Mouse (Mus musculus): ENCODE data around the gene Tspan1. TPM values are rescaled to one million over a fixed set of nuclear protein-coding genes. Genes with fewer than 3 reads are reported as not detected.

The Tspan1 gene
- total and polyA plus RNA-seq, 3 experiments, result 0.03 to 0.08 TPM; not detected in 1

GRCm38 (mm10) chr4:116134990-116135389 is 32.4 kb downstream of the Tspan1 start:
- H3K4me1 ChIP-seq (ENCODE audit: control insufficient read depth in 1 of 2, insufficient read depth in 2 of 2, low read length in 2 of 2), result peaks cover 0 to 2% of the 10 kb centered on the region in 2 experiments; a peak in 1 of 4 replicates
- DNase-seq (ENCODE audit: low read depth, low spot score), result peak; percentile 65
- no peaks in the 10 kb centered on the region for H3K9me3 ChIP-seq (replicated peaks; ENCODE audit: insufficient read depth, low read length)

GRCm38 (mm10) chr4:116133126-116133525 is 34.3 kb downstream of the Tspan1 start:
- H3K27me3 ChIP-seq (ENCODE audit: control insufficient read depth in 1 of 2, insufficient read depth in 2 of 2, low read length in 2 of 2), result no peaks in the 10 kb centered on the region
- H3K27ac ChIP-seq (ENCODE audit: control insufficient read depth, low read depth, low read length), result no peak overlapping the region
- DNase-seq (ENCODE audit: low read depth, low spot score), result peak; percentile 23
- TF ChIP-seq E2F4 (IDR thresholded peaks at IDR 0.05; ENCODE audit: borderline replicate concordance, low read depth, low read length) (no peak), CTCF (IDR thresholded peaks at IDR 0.05 in 2 of 3, conservative IDR thresholded peaks at IDR 0.05 in 1 of 3; ENCODE audit: control insufficient read depth in 1 of 3, insufficient read depth in 1 of 3, low read depth in 2 of 3, low read length in 3 of 3, poor library complexity in 1 of 3, severe bottlenecking in 1 of 3) (no peak), CHD2 (IDR thresholded peaks at IDR 0.05; ENCODE audit: low read length) (no peak), HCFC1 (IDR thresholded peaks at IDR 0.05; ENCODE audit: low read depth, low read length) (no peak), ZKSCAN1 (IDR thresholded peaks at IDR 0.05; ENCODE audit: low read depth, low read length) (no peak), GATA1 (IDR thresholded peaks at IDR 0.05; ENCODE audit: low read depth, low read length) (no peak)
- peaks cover 0 to 2% of the 10 kb centered on the region in 2 experiments; a peak in 1 of 4 replicates for H3K4me1 ChIP-seq (ENCODE audit: control insufficient read depth in 1 of 2, insufficient read depth in 2 of 2, low read length in 2 of 2)
- no peaks in the 10 kb centered on the region for H3K79me2 ChIP-seq (ENCODE audit: control insufficient read depth, insufficient read depth, low read length, poor library complexity)
- H3K9ac ChIP-seq (ENCODE audit: control insufficient read depth, low read depth, low read length, poor library complexity, severe bottlenecking), result no peak overlapping the region; the same call in 1 of the 2 replicates
- no peaks in the 10 kb centered on the region for H3K9me3 ChIP-seq (replicated peaks; ENCODE audit: insufficient read depth, low read length)
- H3K36me3 ChIP-seq (ENCODE audit: control insufficient read depth in 1 of 2, insufficient read depth in 2 of 2, low read length in 2 of 2), result 0 out of 4 replicates have a peak, but pooled peaks cover 0 to 2% of the 10 kb centered on the region in 2 experiments
- H3K4me3 ChIP-seq (ENCODE audit: control insufficient read depth in 1 of 2, insufficient read depth in 1 of 2, low read depth in 2 of 2, low read length in 2 of 2), result no peak overlapping the region

More at GRCm38 (mm10) chr4:116134990-116135389, 32.4 kb downstream of the Tspan1 start:
- H3K9ac ChIP-seq (ENCODE audit: control insufficient read depth, low read depth, low read length, poor library complexity, severe bottlenecking), result no peak overlapping the region
- H3K4me3 ChIP-seq (ENCODE audit: control insufficient read depth in 1 of 2, insufficient read depth in 1 of 2, low read depth in 2 of 2, low read length in 2 of 2), result no peak overlapping the region
- H3K27ac ChIP-seq (ENCODE audit: control insufficient read depth, low read depth, low read length), result no peak overlapping the region
- TF ChIP-seq GATA1 (IDR thresholded peaks at IDR 0.05; ENCODE audit: low read depth, low read length) (no peak), ZMIZ1 (IDR thresholded peaks at IDR 0.05; ENCODE audit: low read depth, low read length) (no peak), SIN3A (IDR thresholded peaks at IDR 0.05; ENCODE audit: low read length) (0 out of 2 replicates have a peak, but pooled peaks have one; percentile 43), BHLHE40 (IDR thresholded peaks at IDR 0.05; ENCODE audit: borderline replicate concordance, low read depth, low read length) (0 out of 2 replicates have a peak, but pooled peaks have one; percentile 16), E2F4 (IDR thresholded peaks at IDR 0.05; ENCODE audit: borderline replicate concordance, low read depth, low read length) (no peak), MYC (IDR thresholded peaks at IDR 0.05; ENCODE audit: low read depth, low read length) (no peak), SMC3 (IDR thresholded peaks at IDR 0.05; ENCODE audit: low read depth, low read length) (peak; percentile 79), ETS1 (IDR thresholded peaks at IDR 0.05; ENCODE audit: low read depth, low read length) (no peak), CTCF (IDR thresholded peaks at IDR 0.05 in 2 of 3, conservative IDR thresholded peaks at IDR 0.05 in 1 of 3; ENCODE audit: control insufficient read depth in 1 of 3, insufficient read depth in 1 of 3, low read depth in 2 of 3, low read length in 3 of 3, poor library complexity in 1 of 3, severe bottlenecking in 1 of 3) (peak; percentile 44 to 89 (median 86)), RAD21 (IDR thresholded peaks at IDR 0.05; ENCODE audit: low read depth, low read length) (peak; percentile 84), KAT2A (conservative IDR thresholded peaks at IDR 0.05; ENCODE audit: low read depth, low read length) (no peak), MAZ (IDR thresholded peaks at IDR 0.05; ENCODE audit: low read depth, low read length) (no peak), NELFE (IDR thresholded peaks at IDR 0.05; ENCODE audit: low read depth, low read length) (no peak), POLR2AphosphoS5 (IDR thresholded peaks at IDR 0.05; ENCODE audit: borderline replicate concordance, low read depth, low read length) (no peak), POLR2A (IDR thresholded peaks at IDR 0.05; ENCODE audit: control insufficient read depth in 1 of 2, insufficient read depth in 1 of 2, low read depth in 1 of 2, low read length in 2 of 2, poor library complexity in 1 of 2) (no peak), EP300 (IDR thresholded peaks at IDR 0.05; ENCODE audit: low read depth in 1 of 2, low read length in 2 of 2) (no peak), ZC3H11A (IDR thresholded peaks at IDR 0.05; ENCODE audit: low read depth, low read length) (peak; percentile 74), ZNF384 (IDR thresholded peaks at IDR 0.05; ENCODE audit: low read depth, low read length) (peak; percentile 74), TAL1 (IDR thresholded peaks at IDR 0.05; ENCODE audit: low read length) (no peak), JUND (IDR thresholded peaks at IDR 0.05; ENCODE audit: low read depth, low read length) (no peak)
- 0 out of 4 replicates have a peak, but pooled peaks cover 0 to 2% of the 10 kb centered on the region in 2 experiments for H3K36me3 ChIP-seq (ENCODE audit: control insufficient read depth in 1 of 2, insufficient read depth in 2 of 2, low read length in 2 of 2)
- no peaks in the 10 kb centered on the region for H3K79me2 ChIP-seq (ENCODE audit: control insufficient read depth, insufficient read depth, low read length, poor library complexity)
- no peaks in the 10 kb centered on the region for H3K27me3 ChIP-seq (ENCODE audit: control insufficient read depth in 1 of 2, insufficient read depth in 2 of 2, low read length in 2 of 2)

All from MEL (cell line).